Mouse (Mus musculus) urinary bladder, postnatal 4 days (tissue): ENCODE results near the gene Ran.
A peak's percentile ranks its signal among the peaks of the same experiment; 100 is the strongest.

Source experiments
- DNase-seq, 2 experiments: peaks; one replicate each; pipeline ENCODE4 v3.0.0; 2021 to 2022; ENCODE audit warnings: low spot score in 2 of 2

Ran gene

DNA sequence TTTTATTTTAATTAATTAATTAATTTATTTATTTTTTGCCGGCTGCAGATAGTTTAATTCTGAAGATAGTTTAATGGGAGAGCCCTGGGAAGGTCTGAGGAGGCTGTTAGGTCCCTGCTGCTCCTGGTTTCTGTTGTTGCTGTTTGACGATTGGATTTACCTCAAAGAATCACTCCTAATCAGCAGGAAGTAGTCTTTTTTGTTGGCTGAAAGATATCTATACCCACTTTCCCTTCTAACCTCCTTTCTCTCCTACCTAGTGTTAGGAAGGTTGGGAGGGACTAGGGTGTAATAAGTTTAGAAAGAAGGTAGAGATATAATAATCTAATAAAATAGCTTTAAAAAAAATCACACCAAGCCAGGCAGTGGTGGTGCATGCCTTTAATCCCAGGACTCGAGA is 4.8 kb upstream of the Ran start:
- DNase-seq: no peak

DNA sequence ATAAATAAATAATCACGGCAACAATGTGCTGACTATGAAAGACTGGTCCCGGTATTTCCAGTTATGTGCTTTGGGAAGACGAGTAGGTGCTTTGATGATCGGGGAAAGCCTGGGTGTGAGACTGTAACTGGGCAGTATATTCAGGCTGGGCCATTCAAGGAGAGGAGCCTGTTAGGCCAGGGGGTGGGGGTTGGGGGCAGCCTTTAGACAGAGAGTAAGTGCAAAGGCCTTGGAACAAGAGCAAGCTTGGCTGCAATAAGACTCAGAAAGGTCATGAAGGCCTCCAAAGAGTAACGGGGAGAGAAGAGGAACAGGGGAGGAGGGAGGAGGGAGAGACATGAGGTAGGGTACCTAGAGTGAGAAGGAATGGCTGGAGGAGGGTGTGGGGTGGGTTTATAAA is 4.3 kb upstream of the Ran start:
- DNase-seq: no peak

DNA sequence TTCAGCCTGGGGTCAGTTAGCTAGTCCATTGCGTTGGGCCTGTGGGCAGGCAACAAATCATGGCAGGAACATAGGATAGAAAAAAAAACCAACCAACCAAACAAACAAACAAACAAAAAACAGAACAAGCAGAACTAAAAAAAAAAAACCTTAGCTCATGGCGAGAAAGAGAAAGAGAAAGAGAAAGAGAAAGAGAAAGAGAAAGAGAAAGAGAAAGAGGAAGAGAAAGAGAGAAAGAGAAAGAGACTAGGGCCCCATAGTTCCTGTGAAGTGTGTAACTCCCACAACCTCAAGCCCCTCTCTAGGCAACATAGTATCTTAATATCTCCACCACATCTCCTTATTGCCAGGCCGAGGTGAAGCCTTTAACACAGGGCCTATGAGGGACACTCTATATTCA is 3.5 kb upstream of the Ran start:
- DNase-seq: no peak

DNA sequence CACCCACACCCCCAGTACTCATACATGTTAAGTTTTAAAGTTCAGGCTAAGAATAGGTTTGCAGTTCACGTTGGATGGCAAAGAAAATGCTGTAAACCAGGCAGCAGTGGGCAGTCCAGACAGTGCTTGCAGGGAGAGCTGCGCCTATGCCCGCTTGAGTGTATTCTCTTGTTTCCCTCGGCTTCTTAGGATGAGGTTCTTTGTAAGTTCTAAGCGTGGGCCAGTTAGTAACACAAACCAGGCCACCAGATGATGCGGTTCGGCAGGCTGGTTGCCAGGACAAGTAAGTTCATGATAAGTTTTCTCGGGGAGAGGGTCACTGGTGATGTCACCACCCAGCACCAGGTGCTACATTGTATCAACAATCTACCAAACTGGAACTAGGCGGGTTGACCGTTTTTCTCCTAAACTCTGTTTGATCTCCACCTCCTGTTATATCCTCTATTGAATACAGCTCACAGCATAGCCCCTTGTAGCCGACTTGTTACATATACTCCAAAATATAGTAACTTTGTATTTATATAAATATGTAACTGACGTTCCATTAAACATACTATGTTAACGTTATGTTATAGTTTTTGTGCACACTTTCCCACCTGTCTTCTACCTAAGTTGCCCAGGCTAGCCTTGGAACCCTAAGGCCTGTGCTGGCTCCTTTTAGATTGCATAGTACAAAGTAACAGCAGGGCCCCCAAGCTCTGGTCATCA is 933 bp upstream of the Ran start:
- no peak for DNase-seq

DNA sequence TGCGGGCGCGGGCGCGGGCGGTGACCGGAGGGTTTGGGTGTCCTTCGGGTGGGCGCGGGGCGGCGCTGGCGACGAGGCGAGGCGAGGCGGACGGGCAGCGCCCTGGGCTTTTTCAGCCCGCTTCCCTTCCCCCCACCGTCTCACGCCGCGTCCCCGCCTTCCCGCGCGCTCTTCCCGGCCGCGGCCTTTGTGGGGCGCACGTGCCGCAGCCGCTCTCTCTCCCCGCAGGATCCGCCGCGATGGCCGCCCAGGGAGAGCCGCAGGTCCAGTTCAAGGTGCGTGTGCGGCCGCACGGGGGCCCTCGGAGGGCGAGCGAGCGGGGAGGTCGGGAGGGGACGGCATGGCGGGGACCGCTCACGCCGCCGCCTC is 415 bp downstream of the Ran start:
- no peak for DNase-seq

DNA sequence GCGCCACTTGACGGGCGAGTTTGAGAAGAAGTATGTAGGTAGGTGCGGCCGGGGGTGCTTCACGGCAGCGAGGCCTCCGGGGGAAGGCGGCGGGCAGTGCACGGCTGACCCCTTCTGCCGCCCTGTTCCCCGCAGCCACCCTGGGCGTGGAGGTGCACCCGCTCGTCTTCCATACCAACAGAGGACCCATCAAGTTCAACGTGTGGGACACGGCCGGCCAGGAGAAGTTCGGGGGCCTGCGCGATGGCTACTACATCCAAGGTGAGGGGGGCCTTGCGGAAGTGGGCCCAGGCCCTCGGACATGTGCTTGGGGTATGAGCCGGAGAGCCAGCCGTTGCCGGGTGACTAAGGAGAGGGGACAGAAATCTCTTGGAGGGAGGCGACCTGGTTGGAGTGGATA is 862 bp downstream of the Ran start:
- peak in 1 of 2 experiments; percentile 26 for DNase-seq

DNA sequence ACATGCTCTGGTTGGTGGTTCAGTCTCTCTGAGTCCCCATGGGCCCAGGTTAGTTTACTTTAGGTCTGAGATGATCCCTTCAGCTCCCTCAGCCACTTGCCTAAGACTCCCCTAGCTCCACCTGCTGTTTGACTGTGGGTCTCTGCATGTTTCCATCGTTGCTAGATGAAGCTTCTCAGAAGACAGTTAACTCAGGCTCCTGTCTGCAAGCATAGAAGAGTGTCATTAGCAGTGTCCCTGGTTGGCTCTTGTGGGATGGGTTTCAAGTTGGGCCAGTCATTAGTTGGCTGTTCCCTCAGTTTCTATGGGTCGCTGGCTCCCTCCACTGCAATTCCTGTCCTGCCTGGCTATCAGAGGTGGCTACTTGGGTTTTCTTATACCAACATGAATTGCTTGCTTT is 5.2 kb downstream of the Ran start:
- DNase-seq: no peak

DNA sequence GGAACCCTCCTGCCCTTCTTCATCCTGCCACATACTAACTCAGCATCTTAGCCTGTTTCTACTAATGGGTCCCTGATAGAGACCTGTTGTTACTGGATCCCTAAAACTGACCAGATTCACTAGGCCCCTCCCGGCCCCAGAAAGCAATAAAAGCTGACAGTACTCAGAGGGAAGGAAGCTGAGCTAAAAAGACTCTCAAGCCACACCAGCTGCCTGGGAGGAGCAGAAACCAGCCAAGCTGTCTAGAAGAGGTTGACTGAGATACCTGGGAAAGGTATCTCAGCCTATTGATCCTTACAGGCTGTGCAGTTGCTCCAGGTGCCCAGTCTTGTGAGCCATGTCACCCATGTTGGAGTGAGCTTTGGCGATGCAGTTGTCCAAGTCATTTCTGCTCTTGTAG is 5.9 kb downstream of the Ran start:
- DNase-seq: no peak

DNA sequence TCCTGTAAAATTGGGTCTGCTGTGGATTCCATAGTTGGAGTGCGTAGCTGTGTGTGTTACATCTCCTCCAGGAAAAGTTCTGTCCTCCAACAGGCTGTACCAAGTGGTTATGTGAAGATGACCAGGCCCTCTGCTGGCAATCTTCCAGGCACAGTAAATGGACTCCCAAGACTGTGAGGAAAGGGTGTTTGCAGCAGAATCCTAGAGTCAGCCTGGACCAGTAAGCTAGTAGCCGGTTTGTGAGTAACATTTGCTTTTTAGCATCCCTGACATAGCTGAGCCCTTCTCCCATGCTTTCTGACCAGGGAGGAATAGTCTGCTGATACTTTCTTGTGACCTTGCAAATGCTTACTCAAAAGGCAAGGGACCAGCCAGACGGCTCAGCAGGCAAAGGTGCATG is 6.3 kb downstream of the Ran start:
- no peak for DNase-seq

DNA sequence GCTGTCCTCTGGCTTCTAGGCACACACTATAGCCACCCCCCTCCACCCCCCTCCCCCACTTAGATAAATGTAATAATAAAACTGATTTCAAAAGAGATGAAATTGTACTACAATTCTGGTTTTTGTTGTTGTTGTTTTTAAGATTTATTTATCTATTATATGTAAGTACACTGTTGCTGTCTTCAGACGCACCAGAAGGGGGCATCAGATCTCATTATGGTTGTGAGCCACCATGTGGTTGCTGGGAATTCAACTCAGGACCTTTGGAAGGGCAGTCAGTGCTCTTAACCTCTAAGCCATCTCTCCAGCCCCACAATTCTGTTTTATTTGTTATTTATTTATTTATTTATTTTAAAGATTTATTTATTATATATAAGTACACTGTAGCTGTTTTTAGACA is 6.8 kb downstream of the Ran start:
- no peak for DNase-seq

DNA sequence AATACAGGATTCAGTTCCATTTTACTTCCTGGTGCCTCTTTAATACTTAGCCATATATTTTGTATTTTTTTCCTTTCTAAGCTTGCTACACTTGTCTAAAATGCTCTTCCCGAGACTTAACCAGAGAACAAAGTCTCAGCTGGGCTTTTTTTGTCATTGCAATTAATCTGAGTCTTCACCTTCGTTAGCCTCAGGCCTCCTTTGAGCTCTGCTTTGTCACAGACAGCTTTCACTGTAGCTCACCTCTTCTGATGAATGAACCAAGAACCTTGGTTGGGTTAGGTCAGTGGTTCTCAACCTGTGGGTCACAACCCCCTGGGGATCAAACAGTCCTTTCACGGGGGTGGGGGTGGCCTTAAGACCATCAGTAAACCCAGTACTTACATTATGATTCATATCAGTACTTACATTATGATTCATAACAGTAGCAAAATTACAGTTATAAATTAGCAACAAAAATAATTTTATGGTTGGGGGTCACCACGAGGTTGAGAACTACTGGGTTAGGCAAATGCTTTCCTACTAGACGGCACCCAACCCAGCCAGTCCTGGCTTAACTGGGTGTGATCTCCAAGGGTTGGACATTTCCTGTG is 9.4 kb downstream of the Ran start:
- no peak for DNase-seq

DNA sequence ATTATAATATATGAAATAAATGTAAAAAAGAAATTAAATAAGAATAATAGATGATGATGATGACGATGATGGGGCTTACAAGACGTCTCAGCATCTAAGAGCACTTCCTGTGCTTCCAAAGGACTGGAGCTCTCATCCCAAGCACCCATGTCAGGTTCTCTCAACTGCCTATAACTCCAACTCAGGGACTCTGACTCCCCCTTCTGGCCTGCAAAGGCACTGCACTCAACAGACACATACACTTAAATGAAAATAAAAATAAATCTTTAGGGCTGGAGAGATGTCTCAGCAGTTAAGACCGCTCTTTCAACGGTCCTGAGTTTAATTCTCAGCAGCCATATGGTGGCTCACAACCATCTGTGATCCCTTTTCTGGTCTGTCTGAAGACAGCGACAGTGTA is 16.8 kb downstream of the Ran start:
- no peak for DNase-seq

DNA sequence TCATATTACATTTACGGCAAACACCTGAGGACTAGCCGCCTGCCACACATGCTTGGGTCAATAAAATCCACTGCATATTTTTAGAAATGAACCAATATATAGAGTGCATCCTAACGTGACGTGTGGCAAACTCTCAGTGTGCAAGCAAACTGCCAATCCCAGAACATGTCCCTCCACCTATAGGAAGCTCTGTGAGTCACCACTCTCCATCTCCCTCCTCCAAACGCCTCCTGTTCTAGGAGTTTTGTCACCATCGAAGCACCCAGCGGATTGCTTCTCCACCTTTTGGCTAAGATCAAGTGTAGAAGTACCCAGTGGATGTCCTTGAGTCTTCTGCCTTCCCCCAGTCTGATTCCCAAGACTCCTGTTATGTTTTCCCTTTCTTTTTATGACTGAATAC is 17.9 kb downstream of the Ran start:
- no peak for DNase-seq

DNA sequence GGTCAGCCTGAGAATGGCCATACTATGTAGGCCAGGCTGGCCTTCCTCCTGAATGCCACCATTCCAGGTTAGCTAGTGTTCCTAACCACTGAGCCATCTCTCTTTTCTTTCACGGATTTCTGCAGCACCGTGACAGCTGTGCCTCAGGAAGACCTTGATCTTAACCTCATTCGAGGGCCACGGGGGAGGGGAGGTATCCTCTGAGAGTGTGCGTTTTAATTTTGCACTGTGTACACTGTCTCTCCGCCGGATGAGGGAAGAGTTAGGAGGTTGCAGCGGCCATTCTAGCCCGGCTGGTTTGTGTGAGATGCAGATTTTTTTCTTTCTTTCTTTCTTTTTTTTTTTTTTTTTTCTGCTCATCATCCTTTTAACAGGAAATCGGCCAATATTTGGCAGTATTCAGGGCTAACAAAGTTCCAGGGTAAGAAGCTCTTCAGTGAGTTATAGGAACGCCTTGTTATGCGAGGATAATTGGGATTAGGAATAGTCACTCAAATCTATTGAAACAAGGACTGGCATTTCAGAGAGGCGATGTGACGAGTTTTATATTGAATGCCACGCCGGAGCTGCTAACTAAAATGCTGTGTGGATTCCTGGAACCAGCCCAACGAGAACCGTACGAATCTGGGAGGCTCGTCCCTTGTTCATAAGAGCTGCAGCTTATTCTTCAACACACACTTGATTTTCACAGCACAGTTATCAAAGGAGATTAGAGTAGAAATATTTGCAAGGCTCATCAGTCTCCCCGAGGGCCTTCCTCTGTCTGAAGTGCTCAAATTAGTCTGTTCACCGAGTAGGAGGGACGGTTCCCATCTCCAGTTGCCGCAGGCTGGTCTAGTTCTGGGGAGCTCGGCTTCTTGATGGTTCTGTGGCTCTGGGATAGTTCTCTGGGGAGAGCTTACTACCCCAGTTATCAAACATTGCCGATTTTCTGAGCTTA is 26.0 kb downstream of the Ran start:
- DNase-seq: no peak

DNA sequence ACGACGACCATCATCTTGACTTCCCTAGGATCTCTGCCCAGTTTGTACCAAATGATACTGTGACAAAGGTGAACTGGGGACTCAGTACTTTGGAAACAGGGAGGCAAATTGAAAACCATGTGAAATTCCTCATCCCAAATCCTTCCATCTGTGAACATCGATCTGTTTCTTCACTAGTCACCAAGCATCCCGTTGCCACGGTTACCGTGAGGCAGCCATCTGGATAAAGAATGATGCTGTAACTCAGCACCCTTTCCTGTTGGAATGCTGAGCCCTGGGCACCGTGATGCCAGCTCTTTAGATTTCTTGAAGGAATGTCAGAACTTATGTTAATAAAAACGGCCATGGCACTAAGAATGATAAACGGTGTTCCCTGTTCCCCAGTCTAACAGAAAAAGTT is 29.5 kb downstream of the Ran start:
- no peak for DNase-seq

DNA sequence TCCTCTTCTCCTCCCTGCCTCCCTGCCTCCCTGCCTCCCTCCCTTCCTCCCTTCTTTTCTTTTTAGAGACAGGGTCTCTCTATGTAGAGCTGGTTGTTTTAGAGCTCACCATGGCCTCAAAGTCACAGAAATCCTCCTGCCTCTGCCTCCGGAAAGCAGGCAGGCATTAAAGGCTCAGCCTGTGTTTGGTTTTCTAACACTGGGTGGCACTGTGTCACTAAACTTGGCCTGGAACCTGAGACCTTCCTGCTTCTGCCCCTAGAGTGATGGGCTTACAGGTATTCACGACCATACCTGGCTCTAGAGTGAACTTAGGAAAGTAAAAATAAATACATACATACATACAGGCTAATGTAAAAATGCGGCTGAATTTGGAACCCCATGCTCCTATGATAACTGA is 32.0 kb downstream of the Ran start:
- no peak for DNase-seq

DNA sequence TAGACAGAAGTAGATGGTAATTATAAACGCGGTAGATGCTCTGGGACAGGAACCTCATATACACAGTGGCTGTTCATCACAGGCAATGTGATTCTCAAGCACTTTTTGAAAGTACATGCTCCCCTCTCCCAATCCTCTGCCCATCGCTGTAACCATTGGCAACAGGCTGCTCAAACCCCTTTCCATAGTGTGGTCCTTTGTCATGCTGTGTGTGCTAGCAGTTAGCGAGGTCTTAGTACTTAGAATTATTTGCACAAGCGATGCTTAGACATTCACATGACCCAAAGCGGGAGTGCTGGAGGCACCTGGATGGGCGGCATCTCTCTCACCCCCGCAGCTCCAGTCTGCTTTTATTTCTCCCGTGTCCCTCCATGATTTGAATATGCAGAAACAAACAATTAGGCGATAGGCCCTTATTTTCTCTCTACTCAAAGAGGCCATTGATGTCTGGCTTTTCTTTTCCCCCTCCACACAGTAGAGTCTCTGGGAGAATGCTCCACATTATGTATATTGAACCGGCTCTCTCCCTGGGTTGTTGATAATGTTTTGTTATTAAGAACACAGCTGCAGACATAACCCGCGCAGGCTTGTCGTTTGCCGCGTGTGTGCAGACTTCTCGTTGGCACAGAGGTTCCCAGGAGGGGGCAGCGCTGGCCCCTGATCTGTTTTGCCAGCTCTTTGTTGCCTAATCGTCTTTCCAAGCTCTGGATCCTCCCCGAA is 32.9 kb downstream of the Ran start:
- DNase-seq: no peak

DNA sequence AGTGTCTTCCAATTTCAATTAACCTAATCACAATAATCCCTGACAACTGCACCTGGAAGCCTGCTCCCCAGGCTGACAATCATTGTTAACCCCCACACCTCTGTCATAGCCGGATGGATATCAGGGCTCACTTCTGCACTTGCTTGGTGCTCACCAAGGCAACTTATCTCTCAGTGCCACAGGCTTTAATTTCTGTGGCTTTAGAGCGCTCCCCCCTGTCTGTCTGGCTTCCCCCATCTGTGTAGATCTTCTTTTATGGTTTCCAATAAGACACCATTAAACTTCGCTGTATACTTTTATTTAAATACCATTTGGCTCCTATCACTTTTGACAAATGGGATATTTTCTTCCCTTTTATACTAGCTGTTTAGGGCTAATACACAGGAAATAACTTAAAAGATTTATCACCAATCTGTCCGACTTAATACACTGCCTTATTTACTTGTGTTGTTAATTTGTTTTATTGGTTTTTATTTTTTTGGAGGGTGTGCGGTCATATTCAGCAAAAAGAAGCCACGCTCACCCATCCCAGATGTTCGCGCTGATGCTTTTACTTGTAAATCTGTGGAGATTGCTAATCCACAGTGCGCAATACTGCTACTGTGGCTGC is 34.9 kb downstream of the Ran start:
- no peak for DNase-seq

DNA sequence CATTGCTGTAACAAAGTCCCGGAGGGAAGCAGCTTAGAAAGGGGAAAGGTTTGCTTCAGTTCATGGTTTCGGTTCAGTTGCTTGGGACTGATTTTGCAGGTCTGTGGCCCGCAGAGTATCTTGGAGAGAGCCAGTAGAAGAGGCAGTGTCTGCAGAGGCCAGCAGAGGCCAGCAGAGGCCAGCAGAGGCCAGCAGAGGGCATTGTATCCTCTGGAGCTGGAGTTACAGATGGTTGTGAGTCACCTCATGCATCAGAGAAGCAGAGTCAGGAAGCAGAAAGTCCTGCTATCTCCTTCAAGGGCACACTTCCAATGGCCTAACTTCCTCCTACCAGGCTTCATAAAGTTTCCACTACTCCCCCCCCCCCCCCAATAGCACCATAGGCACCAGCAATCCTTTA is 39.2 kb downstream of the Ran start:
- DNase-seq: no peak

DNA sequence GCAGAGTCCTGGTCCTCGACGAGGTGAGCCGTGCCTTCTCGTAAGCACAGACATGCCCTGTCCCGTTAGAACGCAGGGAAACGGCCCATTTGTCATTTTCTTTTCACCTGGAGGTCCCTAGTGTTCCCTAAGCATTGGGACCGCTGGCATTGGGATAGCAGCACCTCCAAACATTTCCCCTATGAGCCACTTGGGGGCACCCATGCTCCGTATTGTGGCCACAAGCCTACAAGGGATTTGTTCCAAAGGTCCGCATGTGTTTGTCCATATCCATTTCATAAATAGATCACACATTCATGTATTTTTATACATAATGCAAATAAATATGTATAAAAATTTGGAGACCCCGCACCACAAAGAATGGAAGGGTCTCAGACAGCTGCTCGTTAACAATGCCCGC is 41.7 kb downstream of the Ran start:
- no peak for DNase-seq

DNA sequence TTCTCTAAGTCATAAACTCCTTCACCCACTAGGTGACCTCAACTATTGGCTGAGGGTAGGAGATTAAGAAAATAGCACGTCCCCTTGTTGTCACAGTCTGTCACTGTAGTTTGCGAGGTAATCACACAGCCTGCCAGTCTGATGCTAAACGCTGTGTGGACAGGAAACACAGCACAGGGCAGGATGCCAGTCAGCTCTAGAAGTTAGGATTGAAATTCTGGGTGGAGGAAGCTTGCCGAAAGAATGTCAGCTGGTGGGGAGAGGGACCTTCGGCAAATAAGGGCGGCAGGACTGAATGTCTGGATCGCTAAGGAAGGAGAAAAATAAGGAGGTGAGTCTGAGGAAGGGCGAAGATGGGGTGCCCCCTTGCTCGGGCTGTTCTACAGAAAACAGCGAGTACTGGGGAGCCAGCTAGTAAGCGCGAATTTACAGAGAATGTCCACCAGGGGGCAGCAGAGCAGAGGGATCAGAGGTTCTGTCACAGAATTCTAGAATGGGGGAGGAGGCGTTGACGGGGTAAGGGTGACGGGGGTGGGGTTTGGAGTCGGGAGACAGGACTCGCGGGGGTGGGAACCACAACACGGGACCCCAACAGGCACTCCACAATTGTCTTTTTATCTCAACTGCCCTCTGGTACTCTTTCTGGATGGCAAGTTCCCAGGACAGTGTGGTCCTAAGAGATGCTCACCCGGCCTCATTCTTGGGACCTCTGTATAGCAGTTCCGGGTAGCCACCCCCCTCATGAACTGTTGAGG is 43.3 kb downstream of the Ran start:
- DNase-seq: peak; percentile 66 to 88
